Mouse (Mus musculus) neutrophil, adult 83 days (primary cell): ENCODE results near the gene Erv3. TPM values are rescaled to one million over a fixed set of nuclear protein-coding genes. Genes with fewer than 3 reads are reported as not detected.

Experiments used
- total RNA-seq, 2 experiments: library from RNA; stranded (reverse); gene quantifications; one replicate each; pipeline ENCODE4 v1.2.4; 2023

Gene Erv3
- total RNA-seq = not detected

DNA sequence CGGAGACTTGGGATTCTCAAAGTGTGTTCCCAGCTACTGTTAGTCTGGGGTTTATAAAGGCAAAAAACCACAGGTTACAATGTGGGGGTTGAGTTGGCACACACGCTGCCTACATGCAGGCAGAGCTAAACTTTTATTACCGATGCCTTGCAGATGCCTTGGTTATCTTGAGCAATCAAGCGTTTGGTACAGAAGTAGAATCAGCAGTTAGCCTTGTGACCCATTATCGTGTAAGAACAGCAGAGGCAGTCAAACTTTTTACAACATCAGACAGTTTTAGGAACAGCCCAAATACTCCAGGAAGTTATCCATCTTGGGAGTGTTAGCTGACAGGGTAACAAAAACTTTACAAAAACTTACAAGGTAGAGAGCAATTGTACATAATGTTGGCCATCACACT is at the start of gene Erv3:
Erv3 (minus strand) TSS at position 27 of the 400 bp plus-strand sequence.

Other genes starting within 250 kb of the Erv3 start
- 10 to 100 TPM; 10.6 to 15.1 TPM for gene Prnp, start 50.2 kb upstream of the Erv3 start, total RNA-seq
- not detected for gene Prn, start 50.2 kb upstream of the Erv3 start, total RNA-seq
- gene Prnd, start 91.1 kb upstream of the Erv3 start, total RNA-seq = not detected
- gene Rassf2, start 170.5 kb upstream of the Erv3 start, total RNA-seq = 100 to 1,000 TPM; 133 to 138 TPM